Mouse (Mus musculus): ENCODE results near the gene Nfkb1. TPM values are rescaled to one million over a fixed set of nuclear protein-coding genes. Genes with fewer than 3 reads are reported as not detected.

The Nfkb1 gene
- polyA plus RNA-seq (2016; fragmentation: Nextera tagmentation; extraction: Ambion mirVana) = 9.0 and 10.6 TPM in 2 replicates

GRCm38 (mm10) chr3:135691191-135692131 is at the start of gene Nfkb1:
Gene Nfkb1 (minus strand): TSS chr3:135691547.
- Histone ChIP-seq H3K27ac (replicated peaks) (peak within 1 kb of the TSS; percentile 98), H3K4me3 (peak within 1 kb of the TSS; percentile 88), H3K36me3 (peaks cover 14% of the 10 kb centered on the region), H3K27me3 (ENCODE audit: low read depth, poor library complexity, severe bottlenecking) (peaks cover 8% of the 10 kb centered on the region), H3K9me3 (replicated peaks) (peaks cover 12% of the 10 kb centered on the region), H3K4me1 (peaks cover 42% of the 10 kb centered on the region)
- WGBS = 4% methylated on average over 100 of the region's 102 CpGs
- DNase-seq (ENCODE audit: low spot score) = peak; percentile 73

- no peak overlapping the region for H3K27ac ChIP-seq (replicated peaks)
- H3K4me1 ChIP-seq = no peaks in the 10 kb centered on the region
- H3K4me3 ChIP-seq = no peak overlapping the region
- no peaks in the 10 kb centered on the region for H3K9me3 ChIP-seq (replicated peaks)
- no peaks in the 10 kb centered on the region for H3K36me3 ChIP-seq
- no peaks in the 10 kb centered on the region for H3K27me3 ChIP-seq (ENCODE audit: low read depth, poor library complexity, severe bottlenecking)
- 87% methylated on average over 8 of the region's 8 CpGs for WGBS
- DNase-seq (ENCODE audit: low spot score) = no peak
Observed at GRCm38 (mm10) chr3:135740711-135741110, 49.4 kb upstream of the Nfkb1 start.

GRCm38 (mm10) chr3:135734736-135735135 is 43.4 kb upstream of the Nfkb1 start:
- 83% methylated on average over 1 of the region's 1 CpGs for WGBS
- Histone ChIP-seq H3K4me3 (no peak overlapping the region), H3K4me1 (peaks cover 3% of the 10 kb centered on the region; the same call in 1 of the 2 replicates)

GRCm38 (mm10) chr3:135732747-135733445 is 41.5 kb upstream of the Nfkb1 start:
- no peak overlapping the region for H3K4me3 ChIP-seq
- no peak for DNase-seq (ENCODE audit: low spot score)
- no peak overlapping the region for H3K27ac ChIP-seq (replicated peaks)
- H3K27me3 ChIP-seq (ENCODE audit: low read depth, poor library complexity, severe bottlenecking) = no peaks in the 10 kb centered on the region
- no peaks in the 10 kb centered on the region for H3K9me3 ChIP-seq (replicated peaks)
- H3K36me3 ChIP-seq = no peaks in the 10 kb centered on the region
- H3K4me1 ChIP-seq = peaks cover 3% of the 10 kb centered on the region; the same call in 1 of the 2 replicates
- WGBS = 93% methylated on average over 10 of the region's 10 CpGs

More at GRCm38 (mm10) chr3:135734736-135735135, 43.4 kb upstream of the Nfkb1 start:
- Histone ChIP-seq H3K27ac (replicated peaks) (no peak overlapping the region), H3K9me3 (replicated peaks) (no peaks in the 10 kb centered on the region), H3K27me3 (ENCODE audit: low read depth, poor library complexity, severe bottlenecking) (no peaks in the 10 kb centered on the region), H3K36me3 (no peaks in the 10 kb centered on the region)
- DNase-seq (ENCODE audit: low spot score) = no peak

GRCm38 (mm10) chr3:135731292-135732047 is 40.1 kb upstream of the Nfkb1 start:
- no peaks in the 10 kb centered on the region for H3K27me3 ChIP-seq (ENCODE audit: low read depth, poor library complexity, severe bottlenecking)
- 39% methylated on average over 17 of the region's 17 CpGs for WGBS

GRCm38 (mm10) chr3:135730790-135731189 is 39.4 kb upstream of the Nfkb1 start:
- Histone ChIP-seq H3K36me3 (no peaks in the 10 kb centered on the region), H3K27me3 (ENCODE audit: low read depth, poor library complexity, severe bottlenecking) (no peaks in the 10 kb centered on the region), H3K4me1 (peaks cover 8% of the 10 kb centered on the region; the same call in 1 of the 2 replicates), H3K9me3 (replicated peaks) (no peaks in the 10 kb centered on the region), H3K4me3 (no peak overlapping the region), H3K27ac (replicated peaks) (no peak overlapping the region)
- 69% methylated on average over 9 of the region's 9 CpGs for WGBS
- DNase-seq (ENCODE audit: low spot score) = no peak

More at GRCm38 (mm10) chr3:135731292-135732047, 40.1 kb upstream of the Nfkb1 start:
- Histone ChIP-seq H3K9me3 (replicated peaks) (no peaks in the 10 kb centered on the region), H3K27ac (replicated peaks) (no peak overlapping the region), H3K36me3 (no peaks in the 10 kb centered on the region), H3K4me3 (no peak overlapping the region), H3K4me1 (peaks cover 3% of the 10 kb centered on the region; the same call in 1 of the 2 replicates)
- DNase-seq (ENCODE audit: low spot score) = peak; percentile 83

- WGBS = 84% methylated on average over 5 of the region's 5 CpGs
- Histone ChIP-seq H3K9me3 (replicated peaks) (no peaks in the 10 kb centered on the region), H3K4me3 (no peak overlapping the region), H3K27me3 (ENCODE audit: low read depth, poor library complexity, severe bottlenecking) (no peaks in the 10 kb centered on the region), H3K4me1 (peaks cover 10% of the 10 kb centered on the region; the same call in 1 of the 2 replicates), H3K36me3 (no peaks in the 10 kb centered on the region), H3K27ac (replicated peaks) (no peak overlapping the region)
- DNase-seq (ENCODE audit: low spot score) = no peak
Observed at GRCm38 (mm10) chr3:135729575-135729974, 38.2 kb upstream of the Nfkb1 start.

- no peaks in the 10 kb centered on the region for H3K36me3 ChIP-seq
- 79% methylated on average over 6 of the region's 6 CpGs for WGBS
Observed at GRCm38 (mm10) chr3:135728900-135729299, 37.6 kb upstream of the Nfkb1 start.

GRCm38 (mm10) chr3:135727339-135727738 is 36.0 kb upstream of the Nfkb1 start:
- H3K4me1 ChIP-seq = peaks cover 10% of the 10 kb centered on the region; the same call in 1 of the 2 replicates
- no peak overlapping the region for H3K4me3 ChIP-seq
- no peaks in the 10 kb centered on the region for H3K27me3 ChIP-seq (ENCODE audit: low read depth, poor library complexity, severe bottlenecking)
- H3K9me3 ChIP-seq (replicated peaks) = no peaks in the 10 kb centered on the region
- H3K36me3 ChIP-seq = no peaks in the 10 kb centered on the region
- 88% methylated on average over 10 of the region's 10 CpGs for WGBS
- no peak overlapping the region for H3K27ac ChIP-seq (replicated peaks)
- no peak for DNase-seq (ENCODE audit: low spot score)

More at GRCm38 (mm10) chr3:135728900-135729299, 37.6 kb upstream of the Nfkb1 start:
- DNase-seq (ENCODE audit: low spot score) = no peak
- Histone ChIP-seq H3K9me3 (replicated peaks) (no peaks in the 10 kb centered on the region), H3K27me3 (ENCODE audit: low read depth, poor library complexity, severe bottlenecking) (no peaks in the 10 kb centered on the region), H3K4me1 (peaks cover 10% of the 10 kb centered on the region; the same call in 1 of the 2 replicates), H3K27ac (replicated peaks) (no peak overlapping the region), H3K4me3 (no peak overlapping the region)

GRCm38 (mm10) chr3:135726521-135727275 is 35.4 kb upstream of the Nfkb1 start:
- DNase-seq (ENCODE audit: low spot score) = no peak
- H3K9me3 ChIP-seq (replicated peaks) = no peaks in the 10 kb centered on the region
- H3K4me1 ChIP-seq = peaks cover 10% of the 10 kb centered on the region; the same call in 1 of the 2 replicates
- no peaks in the 10 kb centered on the region for H3K36me3 ChIP-seq
- H3K27me3 ChIP-seq (ENCODE audit: low read depth, poor library complexity, severe bottlenecking) = no peaks in the 10 kb centered on the region
- H3K27ac ChIP-seq (replicated peaks) = no peak overlapping the region
- H3K4me3 ChIP-seq = no peak overlapping the region
- WGBS = 85% methylated on average over 7 of the region's 7 CpGs

GRCm38 (mm10) chr3:135726023-135726422 is 34.7 kb upstream of the Nfkb1 start:
- Histone ChIP-seq H3K27me3 (ENCODE audit: low read depth, poor library complexity, severe bottlenecking) (no peaks in the 10 kb centered on the region), H3K36me3 (no peaks in the 10 kb centered on the region), H3K9me3 (replicated peaks) (no peaks in the 10 kb centered on the region), H3K4me3 (no peak overlapping the region), H3K4me1 (peaks cover 10% of the 10 kb centered on the region; the same call in 1 of the 2 replicates), H3K27ac (replicated peaks) (0 out of 2 replicates have a peak overlapping the region, but pooled peaks have one; percentile 6)
- DNase-seq (ENCODE audit: low spot score) = no peak
- 85% methylated on average over 15 of the region's 15 CpGs for WGBS
